Mouse (Mus musculus) myocyte (in vitro differentiated cells): Measurements from ENCODE around the gene Galnt6. TPM values are rescaled to one million over a fixed set of nuclear protein-coding genes. Genes with fewer than 3 reads are reported as not detected.

Source experiments
- H3K27me3 ChIP-seq: one replicate; pipeline ENCODE4 v1.6.1; 2011; ENCODE audit not compliant: control insufficient read depth, insufficient read depth, insufficient read length
- H3K36me3 ChIP-seq: one replicate; pipeline ENCODE4 v1.6.1; 2011; ENCODE audit not compliant: control insufficient read depth, insufficient read depth
- H3K4me2 ChIP-seq: one replicate; pipeline ENCODE4 v1.6.1; 2011; ENCODE audit warnings: low read depth, control low read depth
- H3K4me3 ChIP-seq: one replicate; pipeline ENCODE4 v1.5.1; 2011; ENCODE audit warnings: mild to moderate bottlenecking, control low read depth, moderate library complexity
- H3K79me2 ChIP-seq: one replicate; pipeline ENCODE4 v1.6.1; 2011; ENCODE audit not compliant: control insufficient read depth, insufficient read depth
- H3ac ChIP-seq: one replicate; pipeline ENCODE4 v1.6.1; 2011; ENCODE audit not compliant: control insufficient read depth, insufficient read length
- CEBPB ChIP-seq: IDR thresholded peaks from 2 replicates; pipeline ENCODE4 v1.6.1; 2011; ENCODE audit warnings: mild to moderate bottlenecking, moderate library complexity; ENCODE audit not compliant: poor library complexity, insufficient read depth, severe bottlenecking
- E2F4 ChIP-seq: IDR thresholded peaks from one replicate; pipeline ENCODE4 v1.6.1; 2011; ENCODE audit warnings: mild to moderate bottlenecking, control low read depth, moderate library complexity; ENCODE audit not compliant: insufficient read depth
- MAX ChIP-seq: IDR thresholded peaks from one replicate; pipeline ENCODE4 v1.6.1; 2011; ENCODE audit warnings: low read depth, mild to moderate bottlenecking, control low read depth
- MYOD1 ChIP-seq, 3 experiments: IDR thresholded peaks; one replicate each; pipeline ENCODE4 v1.6.1; 2011; ENCODE audit warnings: control low read depth in 2 of 3, low read depth in 2 of 3, mild to moderate bottlenecking in 2 of 3, moderate library complexity in 1 of 3; ENCODE audit not compliant: insufficient read length in 2 of 3, control insufficient read depth in 1 of 3
- MYOG ChIP-seq, 3 experiments: IDR thresholded peaks; one replicate each; pipeline ENCODE4 v1.6.1; 2011; ENCODE audit warnings: control low read depth in 2 of 3, low read depth in 2 of 3, mild to moderate bottlenecking in 2 of 3; ENCODE audit not compliant: insufficient read length in 2 of 3, control insufficient read depth in 1 of 3, insufficient read depth in 1 of 3
- POLR2A ChIP-seq: IDR thresholded peaks from one replicate; pipeline ENCODE4 v1.6.1; 2011; ENCODE audit warnings: low read depth, mild to moderate bottlenecking, control low read depth, moderate library complexity; ENCODE audit not compliant: insufficient read length
- POLR2AphosphoS2 ChIP-seq: IDR thresholded peaks from one replicate; pipeline ENCODE4 v1.6.1; 2011; ENCODE audit warnings: low read depth, control low read depth; ENCODE audit not compliant: insufficient read length
- REST ChIP-seq: IDR thresholded peaks from one replicate; pipeline ENCODE4 v1.6.1; 2011; ENCODE audit warnings: mild to moderate bottlenecking, control low read depth, moderate library complexity; ENCODE audit not compliant: insufficient read depth, insufficient read length
- SRF ChIP-seq: IDR thresholded peaks from one replicate; pipeline ENCODE4 v1.6.1; 2011; ENCODE audit warnings: low read depth; ENCODE audit not compliant: control insufficient read depth, insufficient read length
- TCF12 ChIP-seq: IDR thresholded peaks from one replicate; pipeline ENCODE4 v1.6.1; 2011; ENCODE audit warnings: mild to moderate bottlenecking, control low read depth; ENCODE audit not compliant: poor library complexity, insufficient read depth, severe bottlenecking
- TCF3 ChIP-seq: IDR thresholded peaks from one replicate; pipeline ENCODE4 v1.6.1; 2011; ENCODE audit warnings: low read depth, control low read depth; ENCODE audit not compliant: insufficient read length
- USF1 ChIP-seq: IDR thresholded peaks from one replicate; pipeline ENCODE4 v1.6.1; 2011; ENCODE audit warnings: low read depth, mild to moderate bottlenecking, control low read depth, moderate library complexity
- polyA plus RNA-seq: library from polyadenylated mRNA; unstranded; fragments of >200 nt; fragmentation: generic; extraction: Trizol; gene quantifications from one replicate; pipeline ENCODE4 v1.2.1, GENCODE M21; 2012; ENCODE audit warnings: missing spikeins

The Galnt6 gene
- polyA plus RNA-seq, 1 experiment: 26.0 TPM

GRCm38 (mm10) chr15:100667871-100668545 is 61.2 kb downstream of the Galnt6 start:
- no peak for TF ChIP-seq CEBPB
- TF ChIP-seq USF1: no peak
- no peak for TF ChIP-seq TCF12
- TF ChIP-seq E2F4: no peak
- TF ChIP-seq MYOD1 (IDR thresholded peaks at IDR 0.05; ENCODE audit: control insufficient read depth in 1 of 3, insufficient read length in 2 of 3, low read depth in 2 of 3): no peak
- TF ChIP-seq TCF3: no peak
- no peak for TF ChIP-seq POLR2AphosphoS2
- Histone ChIP-seq H3K27me3 (peaks cover 29% of the 10 kb centered on the region), H3K36me3 (no peaks in the 10 kb centered on the region), H3K4me2 (no peak overlapping the region), H3K79me2 (no peaks in the 10 kb centered on the region), H3ac (no peak overlapping the region), H3K4me3 (no peak overlapping the region)

- peaks cover 32% of the 10 kb centered on the region for H3K27me3 ChIP-seq
- no peak overlapping the region for H3ac ChIP-seq
- no peaks in the 10 kb centered on the region for H3K79me2 ChIP-seq
- TF ChIP-seq POLR2AphosphoS2 (no peak), MAX (no peak), SRF (no peak), TCF12 (no peak), MYOG (IDR thresholded peaks at IDR 0.05; ENCODE audit: control insufficient read depth in 1 of 3, insufficient read depth in 1 of 3, insufficient read length in 2 of 3, low read depth in 2 of 3) (no peak), USF1 (no peak), POLR2A (no peak), E2F4 (no peak), REST (no peak), MYOD1 (IDR thresholded peaks at IDR 0.05; ENCODE audit: control insufficient read depth in 1 of 3, insufficient read length in 2 of 3, low read depth in 2 of 3) (no peak), TCF3 (no peak), CEBPB (no peak)
- H3K4me3 ChIP-seq: no peak overlapping the region
- H3K4me2 ChIP-seq: no peak overlapping the region
- H3K36me3 ChIP-seq: no peaks in the 10 kb centered on the region
These were observed 61.8 kb downstream of the Galnt6 start for GRCm38 (mm10) chr15:100667420-100667819.

GRCm38 (mm10) chr15:100666851-100667250 is 62.3 kb downstream of the Galnt6 start:
- Histone ChIP-seq H3K4me2 (no peak overlapping the region), H3K36me3 (no peaks in the 10 kb centered on the region), H3K79me2 (no peaks in the 10 kb centered on the region), H3ac (no peak overlapping the region), H3K27me3 (peaks cover 32% of the 10 kb centered on the region), H3K4me3 (no peak overlapping the region)
- TF ChIP-seq POLR2AphosphoS2: no peak
- no peak for TF ChIP-seq USF1
- TF ChIP-seq MAX: no peak

- Histone ChIP-seq H3K4me2 (no peak overlapping the region), H3K4me3 (no peak overlapping the region), H3ac (no peak overlapping the region), H3K79me2 (no peaks in the 10 kb centered on the region), H3K36me3 (no peaks in the 10 kb centered on the region), H3K27me3 (peaks cover 32% of the 10 kb centered on the region)
- TF ChIP-seq USF1: no peak
- no peak for TF ChIP-seq REST
- TF ChIP-seq MAX: no peak
- TF ChIP-seq TCF12: no peak
- TF ChIP-seq MYOG (IDR thresholded peaks at IDR 0.05; ENCODE audit: control insufficient read depth in 1 of 3, insufficient read depth in 1 of 3, insufficient read length in 2 of 3, low read depth in 2 of 3): no peak
- no peak for TF ChIP-seq MYOD1 (IDR thresholded peaks at IDR 0.05; ENCODE audit: control insufficient read depth in 1 of 3, insufficient read length in 2 of 3, low read depth in 2 of 3)
- TF ChIP-seq POLR2A: no peak
- TF ChIP-seq TCF3: no peak
These were observed 62.9 kb downstream of the Galnt6 start for GRCm38 (mm10) chr15:100666219-100666696.

GRCm38 (mm10) chr15:100665411-100666218 is 63.6 kb downstream of the Galnt6 start:
- H3K36me3 ChIP-seq: no peaks in the 10 kb centered on the region
- no peak overlapping the region for H3ac ChIP-seq
- H3K4me2 ChIP-seq: no peak overlapping the region
- TF ChIP-seq MYOG (IDR thresholded peaks at IDR 0.05; ENCODE audit: control insufficient read depth in 1 of 3, insufficient read depth in 1 of 3, insufficient read length in 2 of 3, low read depth in 2 of 3): no peak
- H3K79me2 ChIP-seq: no peaks in the 10 kb centered on the region
- H3K4me3 ChIP-seq: no peak overlapping the region
- peaks cover 32% of the 10 kb centered on the region for H3K27me3 ChIP-seq
